Mouse (Mus musculus) right cerebral cortex, postnatal 36 days (tissue): Measurements from ENCODE around the gene 5031439G07Rik.
"Not testable (repeated sequence)": the region's sequence is repeated elsewhere in the genome, so short reads cannot be mapped to it uniquely, and the experiment has no call there.

Source experiments
- DNase-seq, 2 experiments: peaks; one replicate each; pipeline ENCODE4 v3.0.0; 2022; ENCODE audit warnings: low spot score in 2 of 2, mixed read lengths in 1 of 2

5031439G07Rik gene

DNA sequence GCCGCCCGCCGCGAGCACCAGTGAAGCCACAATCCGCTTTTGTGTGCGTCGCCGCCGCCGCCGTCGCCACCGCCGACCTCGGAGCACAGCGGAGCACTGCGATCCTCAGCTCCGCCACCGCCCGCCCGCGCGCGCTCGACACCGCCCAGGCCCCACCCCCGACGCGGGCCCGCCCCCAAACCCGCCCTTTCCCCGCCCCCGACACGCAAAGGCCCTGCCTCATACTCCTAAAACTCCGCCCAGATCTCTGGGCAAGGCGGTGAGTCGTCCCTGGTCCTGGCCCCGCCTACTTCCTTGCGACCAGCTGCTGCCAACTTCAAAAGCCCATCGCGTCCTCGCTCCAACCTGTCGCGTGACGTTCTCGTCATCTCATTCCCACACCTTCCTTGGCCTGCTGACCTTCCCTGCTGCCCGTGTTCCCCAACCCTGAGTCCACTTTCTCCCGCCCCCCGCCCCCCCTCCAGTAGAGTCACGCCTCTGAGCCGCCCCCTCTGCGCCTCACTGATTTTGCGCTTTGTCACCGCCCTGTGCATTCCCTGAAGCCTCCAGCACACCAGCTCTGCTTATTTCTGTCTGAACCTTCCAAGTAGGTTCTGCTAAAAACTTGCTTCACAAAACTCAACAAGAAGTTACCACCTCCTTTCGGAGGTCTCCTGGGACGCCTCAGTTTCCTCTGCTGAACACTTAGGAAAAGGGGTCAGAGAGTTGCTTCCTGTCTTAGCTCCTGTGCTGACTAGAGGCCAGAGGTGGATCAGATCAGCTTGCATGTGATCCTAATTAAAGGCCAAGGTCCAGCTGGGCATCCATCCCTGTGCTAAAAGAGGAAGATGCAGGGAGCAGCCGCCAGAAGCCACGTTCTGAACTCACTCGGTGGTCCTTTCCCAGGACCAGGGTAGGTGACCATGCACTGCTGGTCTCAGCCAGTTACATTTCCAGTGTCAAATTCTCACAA, at the start of gene 5031439G07Rik:
5031439G07Rik (minus strand) TSS at position 678 of the 952 bp plus-strand sequence.
- DNase-seq, result peak; percentile 86 to 88

DNA sequence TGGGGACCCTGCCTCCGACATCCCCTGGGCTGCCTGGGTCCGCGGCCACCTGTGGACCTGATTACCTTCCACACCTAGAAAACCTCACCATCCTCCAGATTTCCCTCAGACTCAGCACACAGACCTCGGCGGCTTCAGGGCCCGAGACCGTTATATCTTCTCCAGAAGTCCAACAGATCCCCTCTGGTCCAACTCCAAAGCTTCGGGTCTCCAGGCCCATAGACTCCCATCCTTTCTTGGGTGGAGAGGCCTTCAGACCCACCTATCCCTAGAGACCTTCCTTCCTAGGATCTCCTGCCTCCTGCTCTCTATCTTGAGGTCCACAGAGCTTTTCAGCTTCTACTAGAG, 49.0 kb upstream of the 5031439G07Rik start:
- DNase-seq, result no peak

DNA sequence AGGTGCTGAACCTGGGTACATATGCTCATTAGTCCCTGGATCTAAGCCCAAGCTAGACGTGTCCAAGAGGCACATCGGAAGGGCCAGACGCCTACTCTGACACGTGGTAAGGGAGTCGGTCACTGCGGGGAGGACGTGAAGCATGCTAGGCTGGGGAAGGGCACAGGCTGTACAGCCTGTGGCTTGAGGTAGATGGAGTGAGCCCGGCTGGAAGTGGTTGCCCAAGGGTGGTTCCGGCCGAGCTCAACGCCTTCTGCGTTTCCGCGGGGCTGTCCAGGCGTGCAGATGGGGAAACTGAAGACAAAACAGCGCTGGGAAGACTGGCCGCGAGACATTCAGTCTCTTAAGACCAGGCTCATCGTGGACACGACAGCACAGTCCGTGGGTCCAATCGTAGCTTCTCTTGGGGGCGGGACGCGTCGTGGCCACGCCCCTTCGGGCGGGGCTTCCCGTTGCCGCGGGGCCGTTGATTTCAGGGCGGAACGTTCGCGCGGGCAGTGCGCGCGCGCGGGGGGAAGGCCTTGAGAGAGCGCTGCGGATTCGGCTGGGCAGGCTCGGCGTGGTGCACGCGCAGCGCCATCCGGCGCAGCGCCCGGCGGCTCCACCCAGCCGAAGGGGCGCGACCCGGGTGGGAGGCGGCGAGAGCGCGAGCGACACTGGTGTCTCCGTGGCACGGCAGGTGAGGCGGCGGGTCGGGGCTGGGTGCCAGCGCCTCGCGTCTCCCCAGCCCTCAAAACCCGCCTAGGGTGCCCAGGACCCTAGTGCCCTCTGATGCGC, 48.4 kb upstream of the 5031439G07Rik start:
- peak; percentile 96 for DNase-seq

GRCm38 (mm10) chr15:85033916-85034315, 45.6 kb upstream of the 5031439G07Rik start:
- DNase-seq, result not testable (repeated sequence)

DNA sequence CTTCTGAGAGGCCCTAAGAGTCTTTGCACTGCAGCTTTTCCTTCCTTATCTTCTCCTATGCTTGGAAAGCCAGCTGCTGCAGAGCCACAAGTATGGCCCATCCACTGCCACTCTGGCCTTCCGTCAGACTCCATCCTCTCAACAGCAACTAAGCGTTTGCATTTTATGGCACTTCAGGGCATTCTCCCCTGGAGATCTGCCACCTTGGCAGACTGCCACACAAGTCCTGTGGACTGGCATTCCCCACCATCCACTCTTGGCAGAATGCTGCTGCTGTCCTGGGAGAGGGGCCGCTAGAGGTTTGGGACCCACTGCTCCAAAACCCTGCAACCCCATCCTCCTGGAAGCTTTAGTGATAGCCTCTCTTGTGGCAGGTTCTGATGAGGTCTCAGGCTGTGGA, 43.5 kb upstream of the 5031439G07Rik start:
- DNase-seq, result no peak

DNA sequence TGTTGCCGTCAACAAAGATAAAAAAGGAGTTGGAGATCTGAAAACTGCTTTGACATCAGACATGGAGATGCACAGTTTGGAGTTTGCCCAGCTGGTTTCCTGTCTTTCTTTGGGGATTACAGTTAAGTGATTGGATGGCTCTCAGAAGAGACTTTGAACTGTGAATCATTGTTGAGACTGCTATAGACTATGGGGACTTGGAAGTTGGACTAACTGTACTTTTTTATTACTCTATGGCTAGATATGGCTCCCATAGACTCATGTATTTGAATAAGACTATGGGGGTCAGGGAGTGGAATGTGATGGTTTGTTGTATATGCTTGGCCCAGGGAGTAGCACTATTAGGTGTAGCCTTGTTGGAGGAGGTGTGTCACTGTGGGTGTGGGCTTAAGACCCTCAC, 42.3 kb upstream of the 5031439G07Rik start:
- not testable (repeated sequence) for DNase-seq

GRCm38 (mm10) chr15:85028648-85029047, 40.3 kb upstream of the 5031439G07Rik start, which contains the start of gene Fam118a:
Gene Fam118a, plus strand, starts transcription at chr15:85028948.
- not testable (repeated sequence) for DNase-seq

DNA sequence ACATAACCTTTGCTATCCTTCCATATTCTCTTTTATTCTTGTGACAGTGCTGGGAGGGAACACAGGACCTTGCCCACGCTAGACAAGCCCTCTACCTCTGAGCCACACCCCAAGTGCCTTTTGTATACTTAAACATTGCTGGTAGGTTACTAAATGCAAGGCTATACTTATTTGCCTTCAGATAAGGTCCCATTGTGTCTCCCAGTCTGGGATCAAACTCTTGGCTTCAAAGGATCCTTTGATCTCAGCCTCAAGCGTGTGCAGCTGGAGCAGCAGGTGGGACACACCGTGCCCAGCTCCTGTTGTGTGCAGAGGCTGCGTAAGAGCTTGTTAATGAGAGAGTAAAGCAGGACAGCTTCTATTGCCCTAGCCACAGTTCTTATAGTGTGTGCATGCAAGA, 39.4 kb upstream of the 5031439G07Rik start:
- no peak for DNase-seq

- no peak for DNase-seq
Measured at GRCm38 (mm10) chr15:85026197-85026596, 37.8 kb upstream of the 5031439G07Rik start.

- no peak for DNase-seq
Measured at GRCm38 (mm10) chr15:85022211-85022610, 33.9 kb upstream of the 5031439G07Rik start.

DNA sequence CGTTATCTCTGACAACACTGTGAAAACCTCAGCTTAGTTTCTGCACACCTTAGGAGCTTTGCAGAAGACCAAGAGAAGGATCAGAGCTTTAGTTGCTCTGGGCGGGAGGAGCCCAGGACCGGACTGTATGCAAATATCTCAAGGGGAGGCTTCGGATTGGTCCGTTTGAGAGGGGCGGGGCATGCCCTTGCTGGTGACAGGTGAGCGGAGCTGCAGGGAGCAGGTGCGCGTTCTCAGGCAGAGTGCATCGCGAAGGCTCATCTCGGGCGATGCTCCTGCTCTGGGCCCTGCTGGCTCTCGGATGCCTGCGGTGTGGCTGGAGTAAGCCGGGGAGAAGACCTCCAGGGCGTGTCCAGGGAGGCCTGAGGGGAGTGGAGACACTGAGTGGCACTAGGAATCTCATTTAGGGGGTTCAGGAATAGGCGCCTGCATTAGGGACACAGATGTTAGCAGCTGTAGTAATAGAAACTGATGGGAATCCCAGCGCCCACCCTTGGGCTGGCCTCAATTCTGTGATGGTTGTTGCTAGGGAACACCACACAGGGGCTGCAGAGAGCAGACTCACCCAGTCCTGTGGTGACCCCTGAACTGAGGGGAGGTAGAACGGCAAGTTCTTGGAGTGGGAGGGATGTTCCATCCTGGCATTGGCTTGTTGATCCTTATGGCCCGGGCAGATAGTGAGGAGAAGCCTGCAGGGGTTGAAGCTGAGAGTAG, 28.8 kb upstream of the 5031439G07Rik start, which contains the start of gene Upk3a:
Upk3a (plus strand) TSS at position 191 of the 714 bp plus-strand sequence.
- no peak for DNase-seq

GRCm38 (mm10) chr15:85015771-85016170, 27.4 kb upstream of the 5031439G07Rik start:
- peak; percentile 63 to 77 for DNase-seq

- no peak for DNase-seq
Measured at GRCm38 (mm10) chr15:85012662-85013054, 24.3 kb upstream of the 5031439G07Rik start.

- DNase-seq, result no peak
Measured at GRCm38 (mm10) chr15:85011895-85012661, 23.7 kb upstream of the 5031439G07Rik start.

DNA sequence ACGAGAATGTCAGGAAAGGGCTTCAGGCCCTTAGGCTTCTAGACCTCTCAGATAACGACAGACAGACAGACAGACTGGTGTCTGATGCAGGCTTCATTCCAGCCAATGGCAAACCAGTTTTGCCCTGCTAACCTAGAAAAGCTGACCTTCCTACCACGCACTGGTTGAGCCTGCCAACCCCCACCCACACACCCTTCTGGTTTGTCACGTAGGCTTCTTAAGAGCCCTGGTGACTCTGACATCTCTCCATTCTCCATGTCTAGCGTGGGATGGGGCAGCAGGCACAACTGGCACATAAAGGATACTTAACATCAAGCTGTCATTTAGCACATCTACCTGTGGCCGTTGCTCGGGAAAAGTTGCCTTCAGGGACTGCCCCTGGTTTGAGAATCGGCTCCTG, 21.3 kb upstream of the 5031439G07Rik start:
- DNase-seq, result no peak

DNA sequence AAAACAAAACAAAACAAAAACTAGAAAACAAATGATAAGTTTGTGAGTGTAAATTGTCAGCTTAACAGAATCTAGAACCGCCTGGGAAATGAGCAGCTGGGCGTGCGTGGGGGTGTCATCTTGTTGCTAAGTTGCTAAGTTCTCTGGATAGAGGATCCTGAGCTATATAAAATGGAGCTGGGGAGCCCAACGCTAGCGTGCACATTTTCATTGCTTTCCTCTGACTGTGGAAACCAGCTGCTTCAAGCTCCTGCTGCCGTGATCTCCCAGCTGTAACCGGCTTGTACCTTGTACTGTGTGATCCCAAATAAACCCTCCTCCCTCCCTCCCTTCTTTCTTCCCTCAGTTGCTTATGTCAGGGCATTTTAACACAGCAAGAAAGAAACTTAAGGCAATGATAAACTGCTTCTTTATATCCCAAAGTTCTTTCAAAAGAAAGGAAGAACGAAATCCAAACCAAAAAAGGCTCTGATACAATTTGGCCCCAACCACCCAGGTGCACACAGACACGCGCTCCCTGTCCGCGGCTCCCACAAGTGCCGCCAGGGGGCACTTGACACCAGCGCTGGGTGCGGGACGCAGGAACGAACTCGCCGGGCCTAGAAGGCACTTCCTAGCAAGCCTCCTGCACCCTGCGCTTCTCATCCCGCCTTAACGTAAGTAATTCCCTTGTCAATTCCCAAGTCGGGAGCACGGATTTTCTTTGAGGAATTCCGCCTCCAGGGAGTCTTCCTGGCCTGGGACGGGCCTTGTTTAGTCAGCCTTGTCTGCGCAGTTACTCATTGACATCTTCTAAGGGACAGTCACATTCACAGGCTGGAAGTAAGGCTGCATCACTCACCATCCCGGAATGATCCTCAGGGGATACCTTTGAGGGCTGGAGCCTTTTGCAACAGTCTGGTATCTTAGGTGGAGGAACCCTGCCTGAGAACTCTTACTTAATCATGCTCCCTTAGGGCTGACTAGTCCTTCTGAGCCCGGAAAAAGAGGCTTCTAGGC, 12.9 kb upstream of the 5031439G07Rik start:
- peak; percentile 72 to 83 for DNase-seq

DNA sequence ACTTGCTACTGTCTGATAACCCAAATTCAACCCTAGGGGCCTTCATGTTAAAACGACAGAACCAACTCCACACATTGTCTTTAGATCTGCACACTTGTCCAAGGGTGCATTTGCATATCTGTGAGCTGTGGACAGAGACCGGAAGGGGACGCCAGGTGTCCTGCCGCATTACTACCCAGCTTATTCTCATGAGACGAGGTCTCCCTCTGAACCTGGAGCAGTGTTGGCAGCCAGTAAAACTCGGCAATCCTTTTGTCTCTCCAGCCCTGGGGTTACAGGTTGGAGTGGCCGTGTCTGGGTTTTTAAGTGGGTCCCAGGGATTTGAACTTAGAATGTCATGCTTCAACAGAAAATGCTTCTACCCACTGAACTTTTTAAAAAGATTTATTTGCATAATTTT, 11.6 kb upstream of the 5031439G07Rik start:
- no peak for DNase-seq

GRCm38 (mm10) chr15:84997768-84998454, 9.6 kb upstream of the 5031439G07Rik start:
- peak; percentile 83 to 87 for DNase-seq

GRCm38 (mm10) chr15:84995967-84996366, 7.6 kb upstream of the 5031439G07Rik start:
- no peak for DNase-seq
